Mouse (Mus musculus): Measurements from ENCODE around the gene Cldn4.

GRCm38 (mm10) chr5:134913352-134913751 is 33.4 kb downstream of the Cldn4 start:
- no peak for TF ChIP-seq CTCF (IDR thresholded peaks at IDR 0.05)
- no peak for TF ChIP-seq EP300 (IDR thresholded peaks at IDR 0.05)

Measured in lung, postnatal 0 days (tissue).